12 mouse cellular contexts compared by ENCODE assay signal in genomic region chr8:69904096-69904495, GRCm38 (mm10). TPM values are rescaled to one million over a fixed set of nuclear protein-coding genes. Genes with fewer than 3 reads are reported as not detected.
DNase-seq lines count a peak whose midpoint lies in the region; ATAC-seq and TF ChIP-seq lines count a peak whose summit lies in the region.
"Had no signal": no experiment of that assay in that cellular context is flagged by ENCODE, and none has a peak within 500 bp of the region (broad histone marks: within the 10 kb centered on the region; RNA-seq: fewer than 3 reads in every experiment).

No protein-coding gene starts in this region.

- no peak for ATAC-seq in hindbrain, embryonic 15.5 days (ENCODE audit: low FRiP score, low read depth)
- no peak for ATAC-seq in liver, postnatal 0 days

- H3K9ac ChIP-seq in hindbrain, embryonic 15.5 days, result no peak overlapping the region
- H3K9ac ChIP-seq in liver, postnatal 0 days (replicated peaks), result no peak overlapping the region

- no peak for DNase-seq in gastrocnemius, adult 2 months
- no peak for DNase-seq in gastrocnemius, postnatal 10 days
- DNase-seq in liver, postnatal 0 days, result no peak
- no peak for DNase-seq in adrenal gland, adult 18-20 months (ENCODE audit: low spot score in 2 of 2)
- DNase-seq in embryo, embryonic 11 days, result no peak
- DNase-seq in left cerebral cortex, postnatal 10 days (ENCODE audit: extremely low spot score in 1 of 2, low spot score in 2 of 2), result no peak
- DNase-seq: adrenal gland, postnatal 25 days; gastrocnemius, postnatal 36 days; lung, adult 2 months had no signal

- H3K9me3 ChIP-seq in E14TG2a.4 (ENCODE audit: low read length), result no peaks in the 10 kb centered on the region
- H3K9me3 ChIP-seq in hindbrain, embryonic 15.5 days, result no peaks in the 10 kb centered on the region
- no peaks in the 10 kb centered on the region for H3K9me3 ChIP-seq in liver, postnatal 0 days (ENCODE audit: low read length)

- WGBS in hindbrain, embryonic 15.5 days, result 79% methylated on average over 8 of the region's 8 CpGs
- 78% methylated on average over 8 of the region's 8 CpGs for WGBS in liver, postnatal 0 days (ENCODE audit: insufficient replicate concordance)

- peak overlapping the region; percentile 79; the same call in 1 of the 2 replicates for H3K4me2 ChIP-seq in hindbrain, embryonic 15.5 days
- H3K4me2 ChIP-seq in liver, postnatal 0 days (ENCODE audit: low read depth, low read length), result 0 out of 2 replicates have a peak overlapping the region, but pooled peaks have one; percentile 89

- TF ChIP-seq CTCF in gastrocnemius, adult 2 months (IDR thresholded peaks at IDR 0.05), result no peak
- TF ChIP-seq CTCF in E14TG2a.4 (conservative IDR thresholded peaks at IDR 0.05; ENCODE audit: low read length), result no peak
- TF ChIP-seq CTCF in liver, postnatal 0 days (IDR thresholded peaks at IDR 0.05; ENCODE audit: low read depth), result no peak

- H3K4me3 ChIP-seq in gastrocnemius, adult 2 months, result no peak overlapping the region
- peak overlapping the region; percentile 93 for H3K4me3 ChIP-seq in E14TG2a.4 (replicated peaks; ENCODE audit: low read length)
- H3K4me3 ChIP-seq in hindbrain, embryonic 15.5 days, result 0 out of 2 replicates have a peak overlapping the region, but pooled peaks have one; percentile 86
- no peak overlapping the region for H3K4me3 ChIP-seq in liver, postnatal 0 days (ENCODE audit: low read depth, low read length)

- no peaks in the 10 kb centered on the region for H3K27me3 ChIP-seq in E14TG2a.4 (ENCODE audit: insufficient read depth, low read length)
- no peaks in the 10 kb centered on the region for H3K27me3 ChIP-seq in hindbrain, embryonic 15.5 days
- no peaks in the 10 kb centered on the region for H3K27me3 ChIP-seq in liver, postnatal 0 days (ENCODE audit: insufficient read depth, low read length)

- peaks cover 67% of the 10 kb centered on the region for H3K4me1 ChIP-seq in E14TG2a.4 (replicated peaks; ENCODE audit: low read depth, low read length)
- peaks cover 42% of the 10 kb centered on the region for H3K4me1 ChIP-seq in hindbrain, embryonic 15.5 days (replicated peaks)
- H3K4me1 ChIP-seq in liver, postnatal 0 days (ENCODE audit: insufficient read depth), result peaks cover 32% of the 10 kb centered on the region

- no peak for TF ChIP-seq EP300 in liver, postnatal 0 days (IDR thresholded peaks at IDR 0.05; ENCODE audit: low read depth)

- H3K36me3 ChIP-seq in E14TG2a.4 (ENCODE audit: insufficient read depth, low read length), result peaks cover 43% of the 10 kb centered on the region
- H3K36me3 ChIP-seq in hindbrain, embryonic 15.5 days, result no peaks in the 10 kb centered on the region
- peaks cover 14% of the 10 kb centered on the region for H3K36me3 ChIP-seq in liver, postnatal 0 days (replicated peaks; ENCODE audit: insufficient read depth, low read length)

- H3K27ac ChIP-seq in gastrocnemius, adult 2 months, result peak overlapping the region; percentile 99; the same call in 1 of the 2 replicates
- no peak overlapping the region for H3K27ac ChIP-seq in hindbrain, embryonic 15.5 days (replicated peaks)
- H3K27ac ChIP-seq in liver, postnatal 0 days (ENCODE audit: low read depth), result no peak overlapping the region

- intact Hi-C loops in gastrocnemius, adult 2 months (cut with DNase I), result no loop called here
- intact Hi-C loops in left cerebral cortex, postnatal 10 days (cut with DNase I), result no loop called here

RNA-seq across cellular contexts. Expression of gene Yjefn3, which starts 1.6 kb away (rescaled TPM):
- 10 to 100 TPM in 1 of 2 experiments, 1 to 10 TPM in 1; 9.5 to 14.5 TPM for total RNA-seq in gastrocnemius, adult 2 months (2021)
- total RNA-seq in gastrocnemius, postnatal 10 days (2021), result 1 to 10 TPM; 9.0 to 9.5 TPM
- polyA plus RNA-seq in hindbrain, embryonic 15.5 days (2015; fragmentation: Nextera tagmentation; extraction: Ambion mirVana), result 10.1 and 13.8 TPM in 2 replicates
- polyA plus RNA-seq in liver, postnatal 0 days (2015; fragmentation: Nextera tagmentation; extraction: Ambion mirVana), result 0.72 and 0.89 TPM in 2 replicates
- total RNA-seq in adrenal gland, adult 18-20 months (2021), result 1 to 10 TPM; 2.2 to 3.1 TPM
- 10 to 100 TPM; 16.9 to 17.5 TPM for total RNA-seq in left cerebral cortex, postnatal 10 days (2021)
- total RNA-seq: common myeloid progenitor, adult 5-6 weeks had no signal

RNA-seq across cellular contexts. Expression of gene Ndufa13, which starts 1.7 kb away (rescaled TPM):
- total RNA-seq in gastrocnemius, adult 2 months (2021), result 100 to 1,000 TPM; 312 to 399 TPM
- 100 to 1,000 TPM; 236 to 268 TPM for total RNA-seq in gastrocnemius, postnatal 10 days (2021)
- 196 and 197 TPM in 2 replicates for polyA plus RNA-seq in hindbrain, embryonic 15.5 days (2015; fragmentation: Nextera tagmentation; extraction: Ambion mirVana)
- polyA plus RNA-seq in liver, postnatal 0 days (2015; fragmentation: Nextera tagmentation; extraction: Ambion mirVana), result 152 TPM in 2 replicates
- 100 to 1,000 TPM; 176 to 210 TPM for total RNA-seq in adrenal gland, adult 18-20 months (2021)
- total RNA-seq in left cerebral cortex, postnatal 10 days (2021), result 100 to 1,000 TPM; 111 to 119 TPM

RNA-seq across cellular contexts. Expression of gene Tssk6, which starts 2.1 kb away (rescaled TPM):
- not detected for total RNA-seq in gastrocnemius, adult 2 months (2021)
- under 1 TPM in 1 of 2 experiments, not detected in 1; 0.38 TPM for total RNA-seq in gastrocnemius, postnatal 10 days (2021)
- polyA plus RNA-seq in hindbrain, embryonic 15.5 days (2015; fragmentation: Nextera tagmentation; extraction: Ambion mirVana), result 3.5 and 4.3 TPM in 2 replicates
- polyA plus RNA-seq in liver, postnatal 0 days (2015; fragmentation: Nextera tagmentation; extraction: Ambion mirVana), result 1.3 and 1.7 TPM in 2 replicates
- total RNA-seq in adrenal gland, adult 18-20 months (2021), result under 1 TPM; 0.51 to 0.60 TPM
- total RNA-seq in left cerebral cortex, postnatal 10 days (2021), result under 1 TPM; 0.26 to 0.53 TPM
- total RNA-seq: common myeloid progenitor, adult 5-6 weeks; gastrocnemius, postnatal 36 days had no signal

RNA-seq across cellular contexts. Expression of gene Cilp2, which starts 16.6 kb away (rescaled TPM):
- 10 to 100 TPM in 1 of 2 experiments, 1 to 10 TPM in 1; 3.5 to 18.9 TPM for total RNA-seq in gastrocnemius, adult 2 months (2021)
- 10 to 100 TPM; 25.3 to 28.4 TPM for total RNA-seq in gastrocnemius, postnatal 10 days (2021)
- polyA plus RNA-seq in hindbrain, embryonic 15.5 days (2015; fragmentation: Nextera tagmentation; extraction: Ambion mirVana), result 6.7 and 6.9 TPM in 2 replicates
- polyA plus RNA-seq in liver, postnatal 0 days (2015; fragmentation: Nextera tagmentation; extraction: Ambion mirVana), result 0.02 TPM in 1 of 2 replicates, not detected in the other
- under 1 TPM; 0.06 to 0.10 TPM for total RNA-seq in adrenal gland, adult 18-20 months (2021)
- 1 to 10 TPM; 2.5 to 2.6 TPM for total RNA-seq in left cerebral cortex, postnatal 10 days (2021)
- total RNA-seq: adrenal gland, postnatal 25 days; common myeloid progenitor, adult 5-6 weeks had no signal

Comparison
In these comparisons a context has a peak if more than half of its experiments do, and no peak if none do; other contexts are left out.
1. H3K4me3 ChIP-seq: peak in E14TG2a.4 (single experiment) and hindbrain, embryonic 15.5 days (single experiment); none in gastrocnemius, adult 2 months (single experiment) and liver, postnatal 0 days (single experiment).